Mouse (Mus musculus) CH12F3 (cell line): ENCODE results near the gene Ect2l.

Experiments
- in situ Hi-C: fragments of 300-500 bp; cut with MboI; formaldehyde crosslinking; loops from 2 replicates; pipeline ENCODE4 v1.14.3; 2020; ENCODE audit warnings: low sequenced_read_pairs

The Ect2l gene

GRCm38 (mm10) chr10:18210726-18211125 is at the start of gene Ect2l:
Gene Ect2l (minus strand): TSS chr10:18210890.
- in situ Hi-C loops = loop anchor here (5.0 kb wide), 1 partner anchor 473 kb away; no protein-coding TSS in a partner anchor

- in situ Hi-C loops = no loop called here
These were observed 40.7 kb upstream of the Ect2l start for GRCm38 (mm10) chr10:18251345-18251744.

GRCm38 (mm10) chr10:18243614-18244013 is 32.9 kb upstream of the Ect2l start:
- in situ Hi-C loops = no loop called here

- in situ Hi-C loops = no loop called here
These were observed 26.5 kb upstream of the Ect2l start for GRCm38 (mm10) chr10:18237191-18237590.

- in situ Hi-C loops = no loop called here
These were observed 25.7 kb upstream of the Ect2l start for GRCm38 (mm10) chr10:18236328-18236927.

GRCm38 (mm10) chr10:18235402-18235747 is 24.7 kb upstream of the Ect2l start:
- in situ Hi-C loops = no loop called here

GRCm38 (mm10) chr10:18234560-18235401 is 24.1 kb upstream of the Ect2l start, which contains the start of gene Ccdc28a:
Gene Ccdc28a (minus strand): TSS chr10:18234998.
- in situ Hi-C loops = no loop called here

GRCm38 (mm10) chr10:18233891-18234290 is 23.2 kb upstream of the Ect2l start:
- in situ Hi-C loops = no loop called here

GRCm38 (mm10) chr10:18224386-18224785 is 13.7 kb upstream of the Ect2l start:
- in situ Hi-C loops = no loop called here

GRCm38 (mm10) chr10:18219351-18219750 is 8.7 kb upstream of the Ect2l start:
- in situ Hi-C loops = no loop called here

- in situ Hi-C loops = loop anchor here (5.0 kb wide), 1 partner anchor 477 kb away; no protein-coding TSS in a partner anchor
These were observed 3.4 kb upstream of the Ect2l start for GRCm38 (mm10) chr10:18214124-18214523.

GRCm38 (mm10) chr10:18213373-18213772 is 2.7 kb upstream of the Ect2l start:
- in situ Hi-C loops = loop anchor here (5.0 kb wide), 1 partner anchor 476 kb away; no protein-coding TSS in a partner anchor

GRCm38 (mm10) chr10:18210119-18210518 is 571 bp downstream of the Ect2l start:
- in situ Hi-C loops = loop anchor here (5.0 kb wide), 1 partner anchor 473 kb away; no protein-coding TSS in a partner anchor

GRCm38 (mm10) chr10:18204067-18204466 is 6.6 kb downstream of the Ect2l start:
- in situ Hi-C loops = no loop called here

- in situ Hi-C loops = no loop called here
These were observed 8.3 kb downstream of the Ect2l start for GRCm38 (mm10) chr10:18202401-18202800.

GRCm38 (mm10) chr10:18200656-18201055 is 10.0 kb downstream of the Ect2l start:
- in situ Hi-C loops = no loop called here

GRCm38 (mm10) chr10:18199919-18200318 is 10.8 kb downstream of the Ect2l start:
- in situ Hi-C loops = no loop called here

GRCm38 (mm10) chr10:18198286-18199015 is 12.2 kb downstream of the Ect2l start:
- in situ Hi-C loops = no loop called here

- in situ Hi-C loops = no loop called here
These were observed 13.3 kb downstream of the Ect2l start for GRCm38 (mm10) chr10:18197206-18197979.

- in situ Hi-C loops = no loop called here
These were observed 16.0 kb downstream of the Ect2l start for GRCm38 (mm10) chr10:18194737-18195141.

- in situ Hi-C loops = no loop called here
These were observed 16.5 kb downstream of the Ect2l start for GRCm38 (mm10) chr10:18194156-18194555.
